Mouse (Mus musculus): Measurements from ENCODE around the gene Ap1m2. TPM values are rescaled to one million over a fixed set of nuclear protein-coding genes. Genes with fewer than 3 reads are reported as not detected.

Gene Ap1m2
- polyA plus RNA-seq (2014; fragmentation: Nextera tagmentation; extraction: Ambion mirVana): 0.30 TPM in 1 of 2 replicates, not detected in the other

- no peak for ATAC-seq (ENCODE audit: insufficient number of reproducible peaks, insufficient read depth, low FRiP score, low read depth)
- Histone ChIP-seq H3K4me2 (ENCODE audit: low read length) (peak within 1 kb of the TSS; percentile 19; the same call in 1 of the 2 replicates), H3K4me3 (ENCODE audit: control insufficient read depth in 1 of 2, insufficient read depth in 1 of 2, low read depth in 1 of 2, low read length in 2 of 2) (0 out of 4 replicates have a peak within 1 kb of the TSS, but pooled peaks of 1 of the 2 experiments have one; percentile 10), H3K9me3 (ENCODE audit: control insufficient read depth, low read length) (no peaks in the 10 kb centered on the region), H3K36me3 (ENCODE audit: control insufficient read depth, insufficient read depth, low read length) (no peaks in the 10 kb centered on the region), H3K27ac (replicated peaks in 1 of 2; ENCODE audit: control insufficient read depth in 1 of 2, insufficient read depth in 1 of 2, low read depth in 2 of 2, low read length in 2 of 2) (no peak within 1 kb of the TSS), H3K27me3 (ENCODE audit: control insufficient read depth, insufficient read depth, low read length) (peaks cover 14% of the 10 kb centered on the region), H3K4me1 (ENCODE audit: control insufficient read depth in 2 of 2, insufficient read depth in 2 of 2, low read length in 2 of 2) (no peaks in the 10 kb centered on the region), H3K9ac (ENCODE audit: low read length) (no peak within 1 kb of the TSS)
- WGBS: 12% methylated on average over 35 of the region's 35 CpGs
Observed at GRCm38 (mm10) chr9:21312134-21312533, at the start of gene Ap1m2. Ap1m2 (minus strand) TSS chr9:21312337.

DNA sequence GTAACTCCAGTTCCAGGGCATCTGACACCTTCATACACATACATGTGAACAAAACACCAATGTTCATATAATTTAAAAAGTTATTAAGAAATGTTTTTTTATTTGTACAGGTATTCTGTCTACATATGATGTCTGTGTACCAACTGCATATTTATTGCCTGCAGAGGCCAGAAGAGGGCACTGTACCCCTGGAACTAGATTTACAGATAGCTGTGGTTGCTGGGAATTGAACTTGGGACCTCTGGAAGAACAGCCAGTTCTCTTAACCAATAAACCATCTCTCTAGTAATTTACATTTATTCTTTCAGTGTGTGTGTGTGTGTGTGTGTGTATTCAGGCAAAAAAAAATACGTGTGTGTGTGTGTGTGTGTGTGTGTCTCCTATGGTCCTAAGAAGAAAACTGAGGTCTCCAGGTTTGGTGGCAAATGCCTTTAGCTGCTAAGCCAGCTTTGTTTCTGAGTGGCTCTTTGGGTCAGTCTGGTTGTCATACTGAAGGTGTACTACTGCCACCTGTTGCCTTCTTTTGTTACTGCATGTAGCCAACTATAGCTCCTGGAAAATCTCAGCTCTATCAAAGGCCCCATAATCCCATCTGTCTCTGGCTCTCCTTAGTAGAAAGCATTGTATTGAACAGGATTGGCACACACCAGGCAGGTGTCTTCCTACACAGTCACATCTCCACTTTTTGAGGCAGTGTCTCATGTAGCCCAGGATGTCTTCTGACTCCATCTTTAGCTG lies 45.0 kb upstream of the Ap1m2 start:
- no peak overlapping the region for H3K4me2 ChIP-seq (ENCODE audit: low read length)
- no peak overlapping the region for H3K4me3 ChIP-seq (ENCODE audit: control insufficient read depth in 1 of 2, insufficient read depth in 1 of 2, low read depth in 1 of 2, low read length in 2 of 2)
- H3K4me1 ChIP-seq (ENCODE audit: control insufficient read depth in 2 of 2, insufficient read depth in 2 of 2, low read length in 2 of 2): peaks cover 6 to 8% of the 10 kb centered on the region in 2 experiments; a peak in 1 of 4 replicates
- H3K27ac ChIP-seq (replicated peaks in 1 of 2; ENCODE audit: control insufficient read depth in 1 of 2, insufficient read depth in 1 of 2, low read depth in 2 of 2, low read length in 2 of 2): no peak overlapping the region
- H3K36me3 ChIP-seq (ENCODE audit: control insufficient read depth, insufficient read depth, low read length): peaks cover 31% of the 10 kb centered on the region
- H3K27me3 ChIP-seq (ENCODE audit: control insufficient read depth, insufficient read depth, low read length): no peaks in the 10 kb centered on the region
- peak; percentile 42; the same call in 1 of the 2 replicates for ATAC-seq (ENCODE audit: insufficient number of reproducible peaks, insufficient read depth, low FRiP score, low read depth)
- no peak overlapping the region for H3K9ac ChIP-seq (ENCODE audit: low read length)
- WGBS: 0% methylated on average over 1 of the region's 1 CpGs
- no peaks in the 10 kb centered on the region for H3K9me3 ChIP-seq (ENCODE audit: control insufficient read depth, low read length)

DNA sequence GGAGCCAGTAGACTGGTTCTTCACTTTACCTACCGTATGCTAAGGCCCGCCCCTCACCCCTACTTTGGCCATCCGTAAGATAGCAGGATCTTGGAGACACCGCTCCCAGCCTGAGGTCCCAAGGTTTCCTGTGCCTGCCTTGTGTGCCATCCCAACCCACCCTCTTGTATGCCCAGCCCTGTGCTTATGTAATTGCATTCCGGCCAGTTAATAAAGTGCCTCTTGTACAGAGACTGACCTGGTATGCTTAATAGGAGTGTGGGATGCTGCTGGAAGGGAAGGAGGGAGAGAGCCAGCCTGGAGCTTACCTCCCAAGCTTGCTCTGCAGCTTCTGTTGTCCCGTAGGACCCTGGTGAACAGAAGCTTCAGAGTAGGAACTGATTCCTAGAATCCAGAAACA lies 42.7 kb upstream of the Ap1m2 start:
- Histone ChIP-seq H3K9me3 (ENCODE audit: control insufficient read depth, low read length) (no peaks in the 10 kb centered on the region), H3K4me2 (ENCODE audit: low read length) (no peak overlapping the region), H3K27me3 (ENCODE audit: control insufficient read depth, insufficient read depth, low read length) (no peaks in the 10 kb centered on the region), H3K4me3 (ENCODE audit: control insufficient read depth in 1 of 2, insufficient read depth in 1 of 2, low read depth in 1 of 2, low read length in 2 of 2) (no peak overlapping the region), H3K27ac (replicated peaks in 1 of 2; ENCODE audit: control insufficient read depth in 1 of 2, insufficient read depth in 1 of 2, low read depth in 2 of 2, low read length in 2 of 2) (no peak overlapping the region), H3K9ac (ENCODE audit: low read length) (no peak overlapping the region), H3K4me1 (ENCODE audit: control insufficient read depth in 2 of 2, insufficient read depth in 2 of 2, low read length in 2 of 2) (peaks cover 6 to 8% of the 10 kb centered on the region in 2 experiments; a peak in 1 of 4 replicates), H3K36me3 (ENCODE audit: control insufficient read depth, insufficient read depth, low read length) (peaks cover 50% of the 10 kb centered on the region)
- ATAC-seq (ENCODE audit: insufficient number of reproducible peaks, insufficient read depth, low FRiP score, low read depth): no peak
- 83% methylated on average over 6 of the region's 6 CpGs for WGBS

DNA sequence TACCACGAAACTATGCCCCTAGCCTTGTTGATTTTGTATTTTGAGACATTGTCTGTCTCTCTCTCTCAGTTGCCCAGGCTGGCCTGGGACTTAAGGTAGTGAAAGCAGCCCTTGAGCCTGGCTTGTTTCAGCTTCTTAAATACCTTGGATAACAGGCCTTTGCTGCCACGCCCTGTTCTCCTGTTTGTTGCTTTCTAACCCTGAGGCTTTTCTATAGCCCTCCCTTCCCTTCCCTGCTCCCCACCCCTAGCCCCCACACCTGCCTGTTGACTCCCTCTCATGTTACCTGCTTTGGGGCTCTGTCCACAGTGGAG lies 41.2 kb upstream of the Ap1m2 start:
- Histone ChIP-seq H3K4me3 (ENCODE audit: control insufficient read depth in 1 of 2, insufficient read depth in 1 of 2, low read depth in 1 of 2, low read length in 2 of 2) (no peak overlapping the region), H3K27ac (replicated peaks in 1 of 2; ENCODE audit: control insufficient read depth in 1 of 2, insufficient read depth in 1 of 2, low read depth in 2 of 2, low read length in 2 of 2) (no peak overlapping the region), H3K4me2 (ENCODE audit: low read length) (no peak overlapping the region), H3K9ac (ENCODE audit: low read length) (no peak overlapping the region), H3K27me3 (ENCODE audit: control insufficient read depth, insufficient read depth, low read length) (no peaks in the 10 kb centered on the region), H3K9me3 (ENCODE audit: control insufficient read depth, low read length) (no peaks in the 10 kb centered on the region), H3K4me1 (ENCODE audit: control insufficient read depth in 2 of 2, insufficient read depth in 2 of 2, low read length in 2 of 2) (peaks cover 6 to 8% of the 10 kb centered on the region in 2 experiments; a peak in 1 of 4 replicates), H3K36me3 (ENCODE audit: control insufficient read depth, insufficient read depth, low read length) (peaks cover 64% of the 10 kb centered on the region)
- WGBS: 63% methylated on average over 2 of the region's 2 CpGs
- ATAC-seq (ENCODE audit: insufficient number of reproducible peaks, insufficient read depth, low FRiP score, low read depth): no peak

- H3K27ac ChIP-seq (replicated peaks in 1 of 2; ENCODE audit: control insufficient read depth in 1 of 2, insufficient read depth in 1 of 2, low read depth in 2 of 2, low read length in 2 of 2): peak overlapping the region; percentile 4 to 43
- H3K9ac ChIP-seq (ENCODE audit: low read length): peak overlapping the region; percentile 38; the same call in 1 of the 2 replicates
- H3K4me3 ChIP-seq (ENCODE audit: control insufficient read depth in 1 of 2, insufficient read depth in 1 of 2, low read depth in 1 of 2, low read length in 2 of 2): no peak overlapping the region
- 33% methylated on average over 20 of the region's 20 CpGs for WGBS
- H3K9me3 ChIP-seq (ENCODE audit: control insufficient read depth, low read length): no peaks in the 10 kb centered on the region
- H3K27me3 ChIP-seq (ENCODE audit: control insufficient read depth, insufficient read depth, low read length): no peaks in the 10 kb centered on the region
- H3K4me1 ChIP-seq (ENCODE audit: control insufficient read depth in 2 of 2, insufficient read depth in 2 of 2, low read length in 2 of 2): peaks cover 6 to 8% of the 10 kb centered on the region in 2 experiments; a peak in 1 of 4 replicates
- no peak overlapping the region for H3K4me2 ChIP-seq (ENCODE audit: low read length)
- peak; percentile 56; the same call in 1 of the 2 replicates for ATAC-seq (ENCODE audit: insufficient number of reproducible peaks, insufficient read depth, low FRiP score, low read depth)
- H3K36me3 ChIP-seq (ENCODE audit: control insufficient read depth, insufficient read depth, low read length): peaks cover 69% of the 10 kb centered on the region
Observed at GRCm38 (mm10) chr9:21352463-21353372, 40.6 kb upstream of the Ap1m2 start.

DNA sequence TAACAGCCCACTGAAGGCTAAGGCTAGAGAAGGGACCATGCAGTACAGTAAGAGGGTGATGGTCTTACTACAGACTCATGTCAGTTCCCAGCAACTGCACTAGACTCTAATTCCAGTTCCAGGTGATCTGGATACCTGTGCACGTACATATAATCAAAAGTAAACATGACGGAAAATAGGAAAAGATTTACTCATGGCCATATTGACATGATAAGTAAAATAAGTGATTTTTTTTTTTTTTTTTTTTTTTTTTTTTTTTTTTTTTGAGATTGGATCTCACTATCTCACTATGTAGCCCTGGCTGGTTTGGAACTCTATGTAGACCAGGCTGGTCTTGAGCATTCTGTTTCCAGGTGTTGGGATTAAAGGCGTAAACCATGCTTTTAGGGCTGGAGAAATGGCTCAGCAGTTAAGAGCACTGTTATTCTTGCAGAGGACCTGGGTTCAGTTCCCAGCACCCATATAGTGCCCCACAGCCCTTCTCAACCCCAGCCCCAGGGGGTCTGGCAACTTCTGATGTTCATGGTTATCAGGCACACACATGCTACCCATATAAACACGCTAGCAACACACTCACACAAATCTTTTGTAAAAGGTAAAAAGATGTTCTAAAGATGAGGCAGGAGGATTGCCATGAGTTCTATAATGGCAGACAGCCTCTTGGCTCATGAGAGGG lies 39.7 kb upstream of the Ap1m2 start:
- Histone ChIP-seq H3K9ac (ENCODE audit: low read length) (no peak overlapping the region), H3K4me2 (ENCODE audit: low read length) (no peak overlapping the region), H3K9me3 (ENCODE audit: control insufficient read depth, low read length) (no peaks in the 10 kb centered on the region), H3K4me1 (ENCODE audit: control insufficient read depth in 2 of 2, insufficient read depth in 2 of 2, low read length in 2 of 2) (peaks cover 6 to 8% of the 10 kb centered on the region in 2 experiments; a peak in 1 of 4 replicates), H3K27me3 (ENCODE audit: control insufficient read depth, insufficient read depth, low read length) (no peaks in the 10 kb centered on the region), H3K36me3 (ENCODE audit: control insufficient read depth, insufficient read depth, low read length) (peaks cover 78% of the 10 kb centered on the region), H3K4me3 (ENCODE audit: control insufficient read depth in 1 of 2, insufficient read depth in 1 of 2, low read depth in 1 of 2, low read length in 2 of 2) (no peak overlapping the region), H3K27ac (replicated peaks in 1 of 2; ENCODE audit: control insufficient read depth in 1 of 2, insufficient read depth in 1 of 2, low read depth in 2 of 2, low read length in 2 of 2) (peak overlapping the region in 1 of 2 experiments; percentile 4; a peak in 2 of 4 replicates)
- ATAC-seq (ENCODE audit: insufficient number of reproducible peaks, insufficient read depth, low FRiP score, low read depth): no peak
- 95% methylated on average over 4 of the region's 4 CpGs for WGBS

DNA sequence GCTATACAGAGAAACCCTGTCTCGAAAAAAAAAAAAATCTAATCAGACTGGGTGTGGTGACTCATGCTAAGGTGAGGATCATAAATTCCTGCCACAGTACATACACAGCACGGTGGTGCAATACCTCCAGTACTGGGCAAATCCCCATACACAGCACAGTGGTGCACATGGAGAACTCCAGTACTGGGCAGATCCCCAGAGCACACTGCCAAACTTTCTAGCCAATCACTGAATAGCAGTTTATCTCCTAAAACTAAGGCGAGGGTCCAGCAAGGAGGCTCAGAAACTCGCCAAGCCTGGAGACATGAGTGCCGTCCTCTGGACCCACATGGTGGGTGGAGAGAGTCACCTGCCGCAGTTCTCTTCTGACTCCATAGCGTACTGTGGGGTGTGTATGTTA lies 39.0 kb upstream of the Ap1m2 start:
- no peak overlapping the region for H3K9ac ChIP-seq (ENCODE audit: low read length)
- ATAC-seq (ENCODE audit: insufficient number of reproducible peaks, insufficient read depth, low FRiP score, low read depth): no peak
- H3K27ac ChIP-seq (replicated peaks in 1 of 2; ENCODE audit: control insufficient read depth in 1 of 2, insufficient read depth in 1 of 2, low read depth in 2 of 2, low read length in 2 of 2): no peak overlapping the region
- no peak overlapping the region for H3K4me2 ChIP-seq (ENCODE audit: low read length)
- WGBS: 87% methylated on average over 7 of the region's 7 CpGs
- H3K4me1 ChIP-seq (ENCODE audit: control insufficient read depth in 2 of 2, insufficient read depth in 2 of 2, low read length in 2 of 2): peaks cover 6 to 8% of the 10 kb centered on the region in 2 experiments; a peak in 1 of 4 replicates
- no peaks in the 10 kb centered on the region for H3K9me3 ChIP-seq (ENCODE audit: control insufficient read depth, low read length)
- H3K27me3 ChIP-seq (ENCODE audit: control insufficient read depth, insufficient read depth, low read length): no peaks in the 10 kb centered on the region
- H3K4me3 ChIP-seq (ENCODE audit: control insufficient read depth in 1 of 2, insufficient read depth in 1 of 2, low read depth in 1 of 2, low read length in 2 of 2): no peak overlapping the region
- peaks cover 83% of the 10 kb centered on the region for H3K36me3 ChIP-seq (ENCODE audit: control insufficient read depth, insufficient read depth, low read length)

Measured in heart, embryonic 14.5 days (tissue).